Mouse (Mus musculus): Measurements from ENCODE around the gene Ryr2.

The Ryr2 gene

DNA sequence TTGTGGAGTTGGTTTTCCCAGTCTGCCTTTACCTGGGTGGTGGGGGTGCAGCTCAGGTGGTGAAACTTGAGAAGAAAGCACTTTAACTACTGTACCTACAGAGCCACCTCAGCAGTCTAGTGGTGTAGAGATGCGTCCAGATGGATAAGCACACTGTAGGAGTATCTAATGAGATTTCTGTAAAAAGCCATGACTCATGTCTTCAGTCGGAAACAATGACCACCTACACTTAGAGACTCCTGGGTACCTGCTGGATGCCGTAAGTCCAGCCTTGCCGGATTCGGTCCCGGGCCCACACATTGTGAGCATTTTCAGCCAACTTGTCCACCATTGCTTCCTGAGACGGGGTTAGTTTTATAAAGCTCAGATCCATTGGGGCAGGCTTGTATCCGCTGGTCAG, 334.6 kb downstream of the Ryr2 start:
- no peak for DNase-seq (ENCODE audit: low spot score)

DNA sequence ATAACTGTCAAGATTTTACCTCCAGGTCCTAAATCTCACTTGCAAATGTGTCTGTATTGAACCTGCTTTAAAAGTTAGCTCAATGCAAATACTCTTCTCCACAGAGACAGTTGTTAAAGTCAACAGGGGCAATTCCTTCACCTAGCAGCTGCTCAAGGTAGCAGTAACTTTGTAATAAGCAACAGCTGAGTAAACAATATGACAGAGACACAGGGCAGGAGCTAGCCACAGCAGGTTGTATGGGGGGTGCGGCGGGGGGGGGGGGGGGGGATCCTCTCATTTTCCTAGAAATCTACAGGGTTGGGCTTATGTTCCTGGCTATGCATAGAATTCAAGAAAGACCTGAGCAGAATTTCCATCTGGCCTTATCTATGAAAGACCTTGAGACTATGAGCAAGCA, 339.8 kb downstream of the Ryr2 start:
- no peak for DNase-seq (ENCODE audit: low spot score)

DNA sequence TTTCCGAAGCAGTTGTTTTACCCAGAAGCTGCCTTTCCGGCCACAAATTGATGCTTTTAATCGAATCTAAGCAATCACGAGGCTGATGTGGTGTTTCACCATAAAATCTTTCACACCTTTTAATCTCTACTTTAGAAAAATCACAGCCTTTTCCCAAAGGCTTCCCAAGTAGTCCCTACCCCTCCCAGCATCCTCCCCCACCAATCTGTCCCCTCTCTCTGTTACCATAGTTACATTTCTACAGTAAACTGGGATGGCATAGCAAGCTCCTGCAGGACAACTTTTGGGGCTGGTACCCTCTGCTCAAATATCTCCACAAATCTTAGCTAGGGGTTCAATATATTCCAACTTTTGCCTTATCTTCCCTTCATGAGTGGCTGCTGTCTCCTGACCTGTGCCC, 342.8 kb downstream of the Ryr2 start:
- DNase-seq (ENCODE audit: low spot score) = no peak

DNA sequence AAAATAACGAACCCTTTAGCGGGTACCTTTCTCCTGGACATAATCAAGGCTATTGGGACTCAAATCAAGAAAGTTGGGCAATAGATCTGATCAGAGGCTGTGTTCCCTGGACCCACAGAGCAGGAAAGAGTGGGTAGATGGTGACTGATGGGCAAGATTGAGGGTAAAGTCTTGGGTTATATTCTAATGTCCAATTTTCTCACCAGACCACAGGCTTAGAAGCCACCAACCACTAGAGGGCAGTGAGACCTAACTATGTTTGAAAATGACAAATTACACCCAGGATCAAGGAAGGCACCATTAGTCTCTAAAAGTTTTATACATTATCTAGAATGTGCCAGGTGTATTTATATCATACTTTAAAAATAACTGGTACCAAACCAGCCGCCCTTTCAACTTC, 343.6 kb downstream of the Ryr2 start:
- peak; percentile 73 for DNase-seq (ENCODE audit: low spot score)

DNA sequence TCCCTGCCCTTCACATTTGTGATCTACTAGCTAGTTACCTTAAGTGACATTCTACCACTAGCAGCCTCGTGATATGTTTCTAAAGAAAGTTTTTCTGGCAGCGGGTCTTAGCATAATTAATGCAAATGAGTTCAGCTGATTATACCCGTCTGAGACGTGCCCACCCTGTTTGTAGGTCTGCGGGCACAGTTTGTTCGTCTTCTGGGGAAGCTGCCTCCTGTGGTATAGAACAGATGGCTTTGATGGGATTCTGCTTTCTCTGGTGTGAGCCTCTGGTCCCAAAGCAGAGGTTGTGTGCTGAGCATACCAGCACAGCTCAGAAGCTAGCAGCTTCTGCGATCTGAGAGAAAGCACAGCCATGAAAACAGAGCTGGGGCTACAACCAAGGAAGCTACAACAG, 348.9 kb downstream of the Ryr2 start:
- DNase-seq (ENCODE audit: low spot score) = no peak

DNA sequence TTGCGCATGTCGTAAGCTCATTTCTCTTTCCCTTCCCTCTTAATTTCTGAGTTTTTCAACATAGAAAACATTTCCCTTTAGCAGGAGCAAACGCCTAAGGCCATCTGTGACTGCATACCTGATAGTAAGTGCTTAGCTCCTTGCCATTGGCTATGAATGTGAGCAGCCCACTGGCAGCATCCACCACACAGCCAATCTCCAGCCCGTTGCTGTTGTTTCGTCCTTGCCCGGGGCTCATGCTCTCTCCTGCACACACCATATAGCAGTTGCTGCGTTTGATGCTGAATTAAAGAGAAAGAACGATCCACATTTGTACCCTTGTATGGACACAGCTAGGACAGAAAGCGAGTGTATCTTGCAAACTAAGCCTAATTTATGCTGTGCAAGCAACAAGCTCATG, 361.3 kb downstream of the Ryr2 start:
- no peak for DNase-seq (ENCODE audit: low spot score)

DNA sequence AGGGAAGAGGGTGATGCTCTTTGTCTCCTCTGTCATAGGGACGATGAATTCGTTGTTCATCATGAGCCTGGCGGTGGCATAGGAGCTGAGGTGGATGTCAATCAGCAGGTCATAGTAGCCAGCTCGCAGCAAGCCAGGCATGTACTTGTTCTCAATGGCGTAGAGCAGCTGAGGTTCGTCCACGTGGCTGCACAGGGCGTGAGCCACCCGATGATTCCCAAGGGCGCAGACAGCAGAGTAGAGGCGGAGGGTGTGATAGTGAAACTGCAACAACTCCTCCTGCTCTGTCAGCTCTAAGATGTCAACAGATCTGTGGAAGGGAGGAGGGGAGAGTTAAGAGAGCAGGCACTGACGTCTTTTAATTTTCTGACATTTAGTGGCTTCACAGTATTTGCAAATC, 368.5 kb downstream of the Ryr2 start:
- DNase-seq (ENCODE audit: low spot score) = no peak

DNA sequence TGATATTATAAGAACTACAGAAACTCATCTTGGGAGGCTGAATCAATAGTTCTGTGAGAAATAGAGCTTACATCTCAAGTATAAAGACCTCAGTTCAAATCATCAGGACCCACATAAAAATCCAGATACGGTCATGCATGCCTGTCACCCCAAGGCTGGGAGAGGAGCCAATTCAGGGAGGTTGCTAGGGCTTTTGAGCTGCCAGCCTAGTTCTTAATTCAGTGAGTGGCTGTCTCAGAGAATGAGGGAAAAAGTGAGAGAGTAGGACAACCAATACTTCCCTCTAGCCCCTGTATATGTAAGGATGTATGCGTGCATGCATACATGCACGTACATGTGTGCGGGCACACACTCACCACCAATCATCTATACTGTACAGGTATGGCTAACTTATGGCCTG, 390.5 kb downstream of the Ryr2 start:
- no peak for DNase-seq (ENCODE audit: low spot score)

DNA sequence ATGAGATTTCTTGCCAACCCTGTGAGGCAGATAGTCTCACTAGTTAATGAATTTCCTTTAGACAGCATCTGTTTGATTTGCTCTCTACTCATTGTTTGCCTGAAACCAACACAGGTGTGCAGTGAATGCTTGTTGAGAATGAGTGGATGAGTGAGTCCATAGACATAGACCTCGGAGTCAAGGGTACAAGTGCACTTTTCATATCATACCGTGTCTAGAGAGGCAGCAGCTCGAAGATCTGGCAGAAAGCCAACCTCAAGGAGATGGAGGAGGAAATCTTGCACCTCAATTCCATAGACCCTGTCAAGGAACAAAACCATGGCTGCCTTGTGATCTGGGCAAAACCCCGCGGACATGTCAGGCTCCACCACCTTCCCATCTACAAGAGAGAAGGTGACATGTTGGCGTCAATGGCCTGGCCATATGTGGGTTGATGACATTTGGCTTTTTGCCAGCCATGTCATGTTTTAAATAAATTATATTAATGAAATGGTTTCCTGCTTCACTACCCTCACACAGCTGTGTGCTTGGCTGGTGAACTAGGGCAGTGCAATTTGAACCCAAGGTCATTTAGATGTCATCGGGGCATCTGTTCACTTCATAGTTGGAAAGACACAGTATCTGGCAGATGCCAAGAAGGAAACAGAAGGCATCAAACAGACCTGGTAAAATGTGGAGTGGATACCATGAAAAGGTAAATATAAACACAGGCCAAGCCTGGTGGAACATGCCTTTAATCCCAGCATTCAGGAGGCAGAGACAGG, 396.9 kb downstream of the Ryr2 start:
- no peak for DNase-seq (ENCODE audit: low spot score)

DNA sequence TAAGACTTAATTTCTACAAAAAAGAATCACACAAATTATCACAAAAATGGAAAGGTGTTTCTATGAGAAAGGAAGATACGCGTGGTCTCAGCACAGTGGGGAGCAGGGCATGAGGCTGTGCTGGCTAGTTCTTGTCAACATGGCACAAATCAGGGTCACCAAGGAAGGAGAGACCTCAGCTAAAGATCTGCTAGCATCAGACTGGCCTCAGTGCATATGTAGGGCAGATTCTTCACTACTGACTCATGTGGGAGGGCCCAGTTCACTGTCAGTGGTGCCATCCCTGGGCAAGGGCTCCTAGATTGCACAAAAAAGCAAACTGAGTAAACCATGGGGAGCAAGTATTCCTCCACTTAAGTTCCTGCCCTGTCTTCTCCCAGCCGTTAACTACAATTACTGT, 405.0 kb downstream of the Ryr2 start:
- DNase-seq (ENCODE audit: low spot score) = no peak

DNA sequence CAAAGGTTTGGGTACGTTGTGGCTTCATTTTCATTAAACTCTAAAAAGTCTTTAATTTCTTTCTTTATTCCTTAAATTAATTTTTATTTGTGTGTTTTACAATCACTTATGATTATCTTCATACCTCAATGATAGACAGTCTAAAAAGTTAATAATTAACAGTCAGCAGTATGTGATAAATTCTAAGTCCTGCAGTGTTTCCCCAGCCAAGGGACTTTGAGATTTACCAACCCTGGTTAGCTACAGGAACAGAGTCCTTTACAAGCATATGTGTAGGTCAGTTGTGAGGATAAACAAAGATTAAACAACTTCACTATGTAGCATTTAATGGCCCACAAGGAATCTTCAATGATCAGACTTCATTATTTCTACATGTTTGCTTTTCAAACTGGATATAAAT, 410.2 kb downstream of the Ryr2 start:
- DNase-seq (ENCODE audit: low spot score) = no peak

DNA sequence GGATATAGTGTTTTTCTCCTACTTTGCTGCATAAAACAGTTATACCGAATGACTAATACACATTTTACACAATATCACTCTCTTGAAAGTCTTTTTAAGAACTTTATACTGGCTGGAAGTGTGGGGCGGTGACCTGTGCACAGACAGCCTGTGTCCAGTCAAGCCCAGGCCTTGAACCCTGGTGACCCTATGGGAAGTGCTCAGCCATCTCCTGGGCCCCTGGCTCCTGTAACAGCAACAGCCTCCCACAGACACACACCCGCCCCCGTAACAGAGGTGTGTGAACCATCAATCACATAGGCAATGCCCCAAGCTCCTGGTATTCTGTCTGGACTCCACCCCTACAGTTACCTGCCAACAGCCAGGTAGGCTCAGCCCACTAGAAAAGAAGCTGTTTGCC, 424.9 kb downstream of the Ryr2 start:
- DNase-seq (ENCODE audit: low spot score) = no peak

DNA sequence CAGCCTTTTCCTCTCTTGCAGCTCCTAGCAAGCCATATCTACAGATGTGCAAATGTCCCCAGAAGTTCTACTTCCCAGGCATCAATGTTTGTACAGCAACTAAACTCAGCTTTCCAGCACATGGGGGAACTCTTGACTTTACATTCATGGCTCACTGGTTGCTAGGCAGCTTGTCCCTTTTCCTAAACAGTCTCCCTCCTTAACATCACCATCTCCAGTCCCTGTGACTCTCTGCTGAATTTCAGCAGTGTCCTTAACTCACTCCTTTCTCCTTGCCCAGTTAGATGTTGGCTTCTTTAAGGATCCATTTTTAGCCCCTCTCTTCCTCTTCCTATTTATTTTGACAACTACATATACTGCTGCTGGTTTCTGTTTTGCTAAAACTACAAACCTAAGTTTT, 443.9 kb downstream of the Ryr2 start:
- DNase-seq (ENCODE audit: low spot score) = no peak

DNA sequence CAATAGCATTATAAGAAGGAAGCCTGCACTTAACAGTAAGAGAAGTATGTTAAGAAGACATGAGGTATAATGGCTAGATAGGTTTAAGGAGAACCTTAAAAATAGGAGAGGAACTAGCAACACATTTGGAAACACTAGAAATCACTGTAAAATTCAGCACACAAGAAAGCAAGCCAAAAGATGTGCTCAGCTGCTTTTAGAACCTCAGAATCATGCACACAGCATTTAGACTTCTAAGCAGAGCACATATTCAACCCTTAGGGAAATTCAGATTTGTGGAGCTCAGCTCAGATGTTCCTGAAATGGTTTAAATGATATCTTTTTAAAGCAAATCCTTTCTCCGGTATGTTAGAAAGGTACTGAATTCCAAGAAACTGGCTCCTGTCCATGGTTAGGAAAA, 461.9 kb downstream of the Ryr2 start:
- DNase-seq (ENCODE audit: low spot score) = no peak

DNA sequence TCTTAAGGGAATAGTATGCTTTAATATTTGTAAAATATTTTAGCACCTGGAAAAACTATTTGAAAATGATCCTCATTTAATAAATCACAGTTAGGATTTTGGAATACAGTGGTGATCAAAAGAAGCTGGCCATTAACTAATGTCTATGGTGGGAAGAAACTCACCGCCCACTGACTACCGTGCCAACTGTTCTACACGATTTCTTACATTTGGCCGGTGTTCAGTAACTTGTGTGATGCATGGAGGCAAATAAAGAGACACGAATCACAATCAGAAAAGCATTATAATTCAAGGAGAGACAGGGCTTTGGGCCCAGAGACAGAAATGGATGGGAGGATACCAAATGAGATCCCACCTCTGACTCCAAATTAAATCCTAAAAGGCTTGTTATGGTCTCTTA, 470.4 kb downstream of the Ryr2 start:
- no peak for DNase-seq (ENCODE audit: low spot score)

DNA sequence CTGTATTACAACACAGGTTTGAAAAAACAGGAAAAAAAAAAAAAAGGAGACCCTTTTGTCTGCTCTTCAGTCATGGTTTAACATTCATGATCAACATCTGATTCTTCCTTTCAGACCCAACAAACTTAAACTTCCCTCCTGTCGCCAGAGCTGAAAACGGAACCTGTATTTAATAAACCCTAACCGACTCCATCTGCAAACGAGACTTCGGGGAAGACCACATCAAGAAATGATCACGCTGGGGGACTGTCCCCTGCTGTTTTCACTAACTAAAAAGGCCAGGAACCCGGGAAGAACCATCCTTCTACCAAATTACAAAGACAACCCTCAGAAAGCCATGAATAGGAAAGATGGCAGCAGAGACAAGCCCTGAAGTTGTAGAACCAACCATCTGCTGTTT, 482.2 kb downstream of the Ryr2 start:
- DNase-seq (ENCODE audit: low spot score) = no peak

DNA sequence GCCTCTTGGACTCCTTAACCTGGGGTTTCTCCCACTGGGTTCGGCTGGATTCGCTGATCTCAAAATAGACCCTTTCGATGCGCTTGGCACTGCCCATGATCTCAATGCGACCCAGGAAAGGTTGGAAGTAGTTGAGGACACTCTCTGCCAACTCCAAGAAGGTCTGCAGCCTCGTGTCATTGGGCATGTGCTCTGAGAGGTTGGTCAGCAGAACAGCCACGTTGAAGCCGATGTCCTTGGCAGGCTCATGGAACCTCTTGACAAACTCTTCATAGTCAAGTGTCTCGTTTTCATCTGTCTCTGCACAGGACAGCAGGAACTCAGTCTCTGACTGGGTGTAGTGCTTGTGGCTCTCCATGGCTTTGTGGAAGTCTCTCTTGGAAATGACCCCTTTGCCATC, 511.3 kb downstream of the Ryr2 start:
- DNase-seq (ENCODE audit: low spot score) = no peak

DNA sequence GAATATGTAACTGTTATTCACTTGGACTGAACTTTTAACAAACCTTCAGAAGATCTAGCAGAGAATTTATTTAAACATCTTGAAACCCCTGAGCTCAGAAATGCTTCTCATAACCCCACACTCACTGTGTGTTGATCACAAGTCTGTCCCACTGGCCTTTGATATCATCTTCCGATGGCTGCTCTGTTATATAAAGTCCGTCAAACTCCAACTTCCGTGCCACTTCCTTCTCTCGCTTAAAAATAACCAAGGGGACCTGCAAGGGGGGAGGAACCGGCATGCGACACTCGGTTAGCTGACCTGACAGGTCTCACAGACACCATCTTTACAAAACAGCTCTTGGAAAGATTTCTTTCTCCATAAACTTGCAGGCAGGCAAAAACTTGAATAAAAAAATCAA, 521.5 kb downstream of the Ryr2 start:
- DNase-seq (ENCODE audit: low spot score) = no peak

DNA sequence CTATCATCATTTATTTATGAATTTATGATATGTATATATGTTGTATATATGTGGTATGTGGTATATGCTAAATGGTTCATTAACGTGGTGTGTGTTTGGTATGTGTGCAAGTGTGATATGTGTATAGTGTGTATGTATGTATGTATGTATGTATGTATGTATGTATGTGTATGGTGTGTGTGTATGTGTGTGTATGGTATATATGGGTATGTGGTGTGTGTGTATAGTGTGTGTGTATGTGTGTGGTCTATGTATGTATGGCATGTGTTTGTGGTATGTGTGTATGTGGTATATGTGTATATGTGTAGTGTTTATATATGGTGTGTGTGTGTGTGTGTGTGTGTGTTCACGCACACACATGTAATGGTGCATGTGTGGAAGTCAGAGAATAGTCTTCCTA, 534.2 kb downstream of the Ryr2 start:
- no peak for DNase-seq (ENCODE audit: low spot score)

DNA sequence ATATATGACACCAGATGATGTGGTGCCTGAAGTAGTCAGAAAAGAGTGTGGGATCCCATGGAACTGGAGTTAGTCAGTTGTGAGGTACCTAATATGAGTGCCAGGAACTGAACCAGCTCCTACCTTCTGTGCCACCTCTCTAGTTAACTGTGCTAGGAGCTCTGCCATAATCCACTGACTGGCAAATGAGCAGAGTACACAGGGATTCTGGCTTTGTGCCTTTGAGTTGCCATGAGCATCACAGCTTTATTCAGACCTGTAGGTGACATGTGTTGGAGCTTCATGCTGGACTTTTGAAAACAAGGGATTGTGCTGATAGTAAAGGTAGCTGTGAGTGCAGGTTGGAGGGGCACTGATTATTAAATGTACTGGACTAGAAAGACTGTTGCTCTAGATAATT, 539.4 kb downstream of the Ryr2 start:
- DNase-seq (ENCODE audit: low spot score) = no peak

DNA sequence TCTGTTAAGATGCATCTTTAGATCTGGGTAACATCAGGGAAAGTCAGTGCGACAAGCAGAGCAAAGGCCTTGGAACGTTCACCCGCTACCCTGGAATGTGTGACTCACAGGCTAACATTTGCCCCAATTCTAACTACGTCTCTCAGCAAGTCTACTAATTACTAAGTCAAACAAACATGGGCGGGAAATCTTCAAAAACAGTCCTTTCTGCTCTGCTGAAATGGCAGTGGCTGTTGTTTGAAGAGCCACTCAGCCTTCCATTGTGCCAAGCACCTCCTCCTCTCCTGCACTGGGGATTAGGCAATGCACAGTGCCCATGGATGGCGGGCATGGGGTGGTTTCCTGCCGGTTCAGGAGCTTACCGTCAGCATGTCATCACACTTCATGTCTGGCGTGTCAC, 540.3 kb downstream of the Ryr2 start:
- no peak for DNase-seq (ENCODE audit: low spot score)

DNA sequence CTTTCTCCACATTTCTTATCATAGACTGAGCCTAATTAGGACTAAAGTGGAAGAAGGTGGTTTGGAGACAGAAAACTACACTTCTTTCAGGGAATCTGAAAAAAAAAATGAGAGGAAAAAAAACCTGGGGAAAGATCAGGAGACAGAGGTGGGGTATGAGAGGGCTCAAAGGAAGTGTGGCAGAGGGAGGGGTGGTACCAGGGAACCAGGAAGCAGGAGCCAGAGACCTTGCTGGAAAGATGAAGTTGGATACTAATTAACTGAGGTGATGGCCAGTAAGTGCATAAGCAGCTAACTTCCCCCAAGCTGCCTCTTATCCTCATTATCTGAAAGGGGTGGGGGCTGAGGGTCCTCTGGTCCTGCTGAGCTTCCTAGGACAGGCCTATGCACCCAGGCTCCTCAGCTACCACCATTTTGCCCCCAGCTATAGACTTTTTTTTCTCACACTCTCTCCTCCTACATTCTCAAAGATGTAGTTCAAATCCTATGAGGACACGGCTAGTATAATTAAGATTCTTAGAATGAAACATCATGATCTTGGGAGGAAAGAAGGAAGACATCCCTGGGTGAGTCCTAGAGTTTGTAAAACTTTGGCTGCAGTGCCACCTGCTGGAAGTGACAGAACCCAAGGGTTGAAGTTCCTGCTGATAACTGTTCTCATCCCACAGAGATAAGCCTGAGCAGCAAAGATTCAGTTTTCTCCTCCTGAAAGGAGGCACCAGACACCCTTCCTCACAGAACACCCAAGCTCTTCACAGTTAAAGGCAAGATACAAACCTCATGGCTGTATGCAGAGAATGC, 543.3 kb downstream of the Ryr2 start:
- DNase-seq (ENCODE audit: low spot score) = peak; percentile 71

DNA sequence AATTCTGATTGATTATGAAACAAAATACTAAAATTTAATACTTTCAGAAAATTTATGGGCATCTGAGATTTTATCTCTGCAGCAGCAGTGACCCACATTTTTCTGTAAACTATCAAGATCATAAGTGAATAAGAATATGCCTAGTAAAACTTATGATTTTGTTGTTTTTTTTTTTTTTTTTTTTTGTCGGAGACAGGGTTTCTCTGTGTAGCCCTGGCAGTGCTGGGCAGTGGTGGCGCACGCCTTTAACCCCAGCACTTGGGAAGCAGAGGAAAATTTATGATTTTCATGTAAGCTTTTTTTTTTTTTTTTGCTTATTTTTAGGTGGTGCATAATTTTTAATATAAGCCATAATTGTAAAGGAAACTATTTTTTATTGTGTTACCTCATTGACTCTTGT, 557.1 kb downstream of the Ryr2 start:
- DNase-seq (ENCODE audit: low spot score) = no peak

DNA sequence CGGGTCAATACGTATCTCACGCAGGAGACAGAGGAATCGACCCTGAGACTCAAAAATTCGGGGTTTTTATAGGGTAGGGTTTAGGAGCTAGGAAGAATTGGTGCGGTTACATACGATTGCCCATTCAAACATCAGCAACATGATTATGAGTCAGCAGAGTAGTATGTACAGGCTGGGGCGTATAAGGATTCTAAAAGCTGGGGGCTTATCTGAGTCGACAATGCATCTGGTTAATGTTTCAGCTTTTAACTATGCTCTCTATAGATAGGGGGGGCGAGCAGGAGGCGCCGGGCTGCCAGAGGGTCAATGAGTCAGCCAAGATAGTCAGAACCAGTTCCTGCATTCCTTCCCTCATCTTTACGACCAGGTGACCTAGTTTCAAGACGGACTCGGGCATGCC, 557.6 kb downstream of the Ryr2 start:
- peak; percentile 5 for DNase-seq (ENCODE audit: low spot score)
